Mouse (Mus musculus) forebrain, embryonic 11.5 days (tissue): ENCODE data around the gene Plin4. TPM values are rescaled to one million over a fixed set of nuclear protein-coding genes. Genes with fewer than 3 reads are reported as not detected.

Source experiments
- ATAC-seq: fragments of 200-750 bp; cut with Nextera tagmentation; replicated peaks from 2 replicates; pipeline ENCODE4 v1.8.0; 2017; ENCODE audit warnings: moderate TSS enrichment; ENCODE audit not compliant: low FRiP score
- DNase-seq: peaks from one replicate; pipeline ENCODE4 v3.0.0-alpha.2; 2017; ENCODE audit warnings: low spot score
- H3K27ac ChIP-seq: fragments of 300-500 bp; sonication (generic); 2 replicates; pipeline ENCODE4 v1.5.1; 2014; ENCODE audit warnings: low read depth, low read length
- H3K27me3 ChIP-seq: fragments of 300-500 bp; sonication (generic); 2 replicates; pipeline ENCODE4 v1.6.1; 2014; ENCODE audit warnings: mild to moderate bottlenecking, low read length, mixed read lengths; ENCODE audit not compliant: control insufficient read depth, insufficient read depth
- H3K36me3 ChIP-seq: fragments of 300-500 bp; sonication (generic); 2 replicates; pipeline ENCODE4 v1.6.1; 2014; ENCODE audit warnings: mild to moderate bottlenecking, low read length, moderate library complexity, mixed read lengths; ENCODE audit not compliant: control insufficient read depth, insufficient read depth
- H3K4me1 ChIP-seq: fragments of 300-500 bp; sonication (generic); replicated peaks from 2 replicates; pipeline ENCODE4 v1.6.1; 2014; ENCODE audit warnings: low read length, mixed read lengths; ENCODE audit not compliant: control insufficient read depth, insufficient read depth
- H3K4me2 ChIP-seq: fragments of 300-500 bp; sonication (generic); 2 replicates; pipeline ENCODE4 v1.6.1; 2014; ENCODE audit warnings: low read depth, mild to moderate bottlenecking, low read length, moderate library complexity, mixed read lengths; ENCODE audit not compliant: severe bottlenecking
- H3K4me3 ChIP-seq: fragments of 300-500 bp; sonication (generic); 2 replicates; pipeline ENCODE4 v1.5.1; 2014; ENCODE audit warnings: low read depth, low read length
- H3K9ac ChIP-seq: fragments of 300-500 bp; sonication (generic); 2 replicates; pipeline ENCODE4 v1.6.1; 2014; ENCODE audit warnings: low read length
- H3K9me3 ChIP-seq: fragments of 300-500 bp; sonication (generic); 2 replicates; pipeline ENCODE4 v1.6.1; 2016; ENCODE audit warnings: low read length, mixed read lengths; ENCODE audit not compliant: control insufficient read depth
- WGBS: fragments of 180-500 bp; shearing (Covaris S2); extraction: QIAGEN DNeasy Blood & Tissue Kit; methylation state at CpG from one replicate; pipeline ENCODE4 v1.1.7; 2014; 5-methylcytosine and 5-hydroxymethylcytosine counted together
- polyA plus RNA-seq: library from polyadenylated mRNA; unstranded; fragments of >200 nt; fragmentation: Nextera tagmentation; extraction: Ambion mirVana; gene quantifications from 2 replicates; pipeline ENCODE4 v1.2.1, GENCODE M21; 2014

Plin4 gene
- polyA plus RNA-seq, 1 experiment from 2014 or later: 0.07 TPM

GRCm38 (mm10) chr17:56132661-56133060 lies 23.1 kb upstream of the Plin4 start:
- no peaks in the 10 kb centered on the region; the same call in 1 of the 2 replicates for H3K27me3 ChIP-seq
- no peaks in the 10 kb centered on the region for H3K9me3 ChIP-seq
- no peak overlapping the region for H3K27ac ChIP-seq
- H3K4me3 ChIP-seq: no peak overlapping the region
- DNase-seq: peak; percentile 77
- 0 out of 2 replicates have a peak, but pooled peaks have one; percentile 7 for ATAC-seq
- no peak overlapping the region for H3K4me2 ChIP-seq
- no peaks in the 10 kb centered on the region; the same call in 1 of the 2 replicates for H3K36me3 ChIP-seq
- peaks cover 2% of the 10 kb centered on the region; the same call in 1 of the 2 replicates for H3K4me1 ChIP-seq
- H3K9ac ChIP-seq: no peak overlapping the region
- 4% methylated on average over 14 of the region's 14 CpGs for WGBS

DNA sequence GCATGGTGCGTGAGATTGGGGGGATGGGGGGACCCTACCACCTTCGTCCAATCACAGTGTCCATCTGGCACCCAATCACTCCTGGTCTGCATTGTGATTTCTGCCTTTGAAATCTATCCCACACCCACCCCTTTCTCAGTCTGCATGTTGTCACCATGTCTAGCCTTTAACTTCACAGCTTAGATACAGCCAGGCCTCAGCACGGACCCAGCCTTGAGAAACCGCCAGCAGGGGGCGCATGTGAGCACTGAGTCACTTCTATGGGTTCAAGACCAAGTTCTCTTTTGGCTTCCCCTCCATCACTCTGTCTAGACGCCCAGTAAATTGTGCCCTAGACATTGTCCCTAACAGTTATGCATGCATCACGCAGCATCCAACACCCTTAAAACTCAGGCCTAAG lies 22.2 kb upstream of the Plin4 start:
- no peak overlapping the region for H3K9ac ChIP-seq
- no peak overlapping the region for H3K4me3 ChIP-seq
- DNase-seq (peak; percentile 86), ATAC-seq (no peak)
- H3K27ac ChIP-seq: no peak overlapping the region
- 40% methylated on average over 7 of the region's 7 CpGs for WGBS
- no peaks in the 10 kb centered on the region; the same call in 1 of the 2 replicates for H3K27me3 ChIP-seq
- H3K4me2 ChIP-seq: no peak overlapping the region
- H3K4me1 ChIP-seq: peaks cover 2% of the 10 kb centered on the region; the same call in 1 of the 2 replicates
- no peaks in the 10 kb centered on the region for H3K9me3 ChIP-seq
- no peaks in the 10 kb centered on the region; the same call in 1 of the 2 replicates for H3K36me3 ChIP-seq

- 93% methylated on average over 10 of the region's 10 CpGs for WGBS
- H3K4me3 ChIP-seq: no peak overlapping the region
- H3K9ac ChIP-seq: no peak overlapping the region
- DNase-seq (no peak), ATAC-seq (no peak)
- no peaks in the 10 kb centered on the region; the same call in 1 of the 2 replicates for H3K36me3 ChIP-seq
- no peak overlapping the region for H3K4me2 ChIP-seq
- no peaks in the 10 kb centered on the region; the same call in 1 of the 2 replicates for H3K27me3 ChIP-seq
- no peaks in the 10 kb centered on the region for H3K9me3 ChIP-seq
- H3K4me1 ChIP-seq: peaks cover 2% of the 10 kb centered on the region; the same call in 1 of the 2 replicates
- no peak overlapping the region for H3K27ac ChIP-seq
These were observed 21.5 kb upstream of the Plin4 start for GRCm38 (mm10) chr17:56131136-56131535.

DNA sequence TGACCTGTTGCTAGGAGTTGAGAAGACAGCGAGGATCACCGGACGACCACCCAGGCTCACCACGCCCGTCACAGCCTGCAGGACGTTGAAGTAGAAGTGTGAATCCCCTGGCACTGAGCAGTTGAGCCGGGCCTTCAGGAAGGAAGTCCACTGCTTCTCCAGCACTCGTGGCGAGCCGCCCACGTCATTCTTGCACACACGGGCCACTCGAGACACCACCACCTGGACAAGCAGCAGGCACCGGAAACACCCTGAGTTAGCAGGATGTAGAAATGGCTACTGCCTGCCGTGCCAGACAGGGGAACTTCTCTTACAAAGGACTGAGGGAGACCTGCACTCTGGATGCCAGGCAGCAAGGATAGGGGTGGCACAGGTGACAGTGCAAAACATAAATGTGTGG lies 18.6 kb upstream of the Plin4 start:
- ATAC-seq (no peak), DNase-seq (no peak)
- Histone ChIP-seq H3K9ac (no peak overlapping the region), H3K9me3 (no peaks in the 10 kb centered on the region), H3K4me3 (no peak overlapping the region), H3K4me2 (no peak overlapping the region), H3K36me3 (no peaks in the 10 kb centered on the region; the same call in 1 of the 2 replicates), H3K4me1 (peaks cover 5% of the 10 kb centered on the region), H3K27ac (no peak overlapping the region), H3K27me3 (peaks cover 20% of the 10 kb centered on the region)
- WGBS: 89% methylated on average over 15 of the region's 15 CpGs

GRCm38 (mm10) chr17:56126175-56126574 lies 16.6 kb upstream of the Plin4 start:
- Histone ChIP-seq H3K4me3 (no peak overlapping the region), H3K27ac (no peak overlapping the region), H3K9me3 (peaks cover 10% of the 10 kb centered on the region), H3K36me3 (no peaks in the 10 kb centered on the region; the same call in 1 of the 2 replicates), H3K4me1 (peaks cover 5% of the 10 kb centered on the region), H3K4me2 (no peak overlapping the region), H3K27me3 (peaks cover 31% of the 10 kb centered on the region), H3K9ac (no peak overlapping the region)
- WGBS: 81% methylated on average over 11 of the region's 11 CpGs
- DNase-seq (no peak), ATAC-seq (no peak)

DNA sequence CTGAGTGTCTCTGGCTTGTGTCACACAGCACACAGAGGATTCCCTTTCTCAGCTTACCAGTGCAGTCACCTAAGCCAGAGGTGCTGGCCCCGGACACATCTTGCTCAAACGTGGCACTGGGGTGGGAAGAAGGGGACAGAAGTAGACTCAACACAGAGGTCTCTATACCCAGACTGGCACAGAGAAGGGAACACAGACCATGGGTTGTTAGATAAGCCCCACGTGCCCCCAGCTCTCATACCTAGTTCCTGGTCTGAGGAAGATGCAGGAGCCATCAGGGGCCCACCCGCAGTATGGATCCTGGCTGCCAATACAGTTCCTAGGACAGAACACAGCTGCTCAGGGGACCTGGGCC lies 15.7 kb upstream of the Plin4 start:
- Histone ChIP-seq H3K27ac (no peak overlapping the region), H3K4me1 (peaks cover 5% of the 10 kb centered on the region), H3K27me3 (peaks cover 40% of the 10 kb centered on the region), H3K4me3 (no peak overlapping the region), H3K9ac (no peak overlapping the region), H3K9me3 (peaks cover 10% of the 10 kb centered on the region), H3K36me3 (no peaks in the 10 kb centered on the region; the same call in 1 of the 2 replicates), H3K4me2 (no peak overlapping the region)
- ATAC-seq (0 out of 2 replicates have a peak, but pooled peaks have one; percentile 37), DNase-seq (no peak)
- WGBS: 86% methylated on average over 4 of the region's 4 CpGs

DNA sequence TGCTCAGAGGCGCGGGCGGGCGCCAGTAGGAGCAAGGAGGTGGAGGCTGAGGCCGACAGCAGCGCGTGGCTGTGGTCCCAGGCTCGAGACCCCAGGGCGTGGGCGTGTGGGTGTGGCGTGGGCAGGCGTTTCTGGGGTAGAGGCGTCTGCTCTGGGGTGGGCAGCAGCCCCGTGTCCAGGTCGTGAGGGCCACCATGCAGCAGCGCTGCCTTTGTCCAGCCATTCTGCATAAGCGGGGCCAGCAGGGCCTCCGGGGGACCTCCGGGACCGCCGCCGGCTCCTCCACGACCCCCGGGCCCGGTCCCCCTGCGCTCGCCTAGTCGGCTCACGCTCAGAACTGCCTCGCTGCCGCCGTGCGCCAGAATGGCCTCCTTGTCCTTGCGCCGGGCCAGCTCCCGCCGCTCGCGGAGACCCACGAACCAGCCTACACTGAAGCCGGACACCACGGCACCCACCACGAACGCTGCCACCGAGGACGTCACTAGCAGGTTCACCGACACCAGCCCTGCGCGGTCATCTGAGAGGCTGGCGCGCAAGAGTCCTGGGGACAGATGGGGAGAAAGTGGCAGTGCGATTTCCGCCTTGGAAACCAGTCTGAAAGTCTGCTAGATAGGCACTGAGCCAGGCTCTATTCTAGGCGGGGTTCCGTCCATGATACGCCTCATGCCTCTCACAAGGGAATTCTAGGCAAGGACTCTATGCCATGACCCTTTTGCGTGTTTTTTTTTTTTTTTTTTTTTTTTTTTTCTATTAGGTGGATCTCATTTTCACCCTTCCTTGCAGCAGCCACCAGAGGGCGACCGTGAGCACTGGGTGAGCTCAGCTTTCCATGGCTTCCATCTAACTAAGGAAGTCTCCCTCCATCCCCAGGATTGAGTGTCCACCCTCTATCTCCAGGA lies 15.0 kb upstream of the Plin4 start:
- DNase-seq (peak; percentile 84), ATAC-seq (peak; percentile 34; the same call in 1 of the 2 replicates)
- H3K9ac ChIP-seq: peak overlapping the region; percentile 43
- 10% methylated on average over 58 of the region's 59 CpGs for WGBS
- H3K4me2 ChIP-seq: peak overlapping the region; percentile 62
- H3K27ac ChIP-seq: no peak overlapping the region
- peak overlapping the region; percentile 29 for H3K4me3 ChIP-seq
- peaks cover 10% of the 10 kb centered on the region for H3K9me3 ChIP-seq
- H3K27me3 ChIP-seq: peaks cover 46% of the 10 kb centered on the region
- H3K4me1 ChIP-seq: peaks cover 5% of the 10 kb centered on the region
- H3K36me3 ChIP-seq: no peaks in the 10 kb centered on the region; the same call in 1 of the 2 replicates

DNA sequence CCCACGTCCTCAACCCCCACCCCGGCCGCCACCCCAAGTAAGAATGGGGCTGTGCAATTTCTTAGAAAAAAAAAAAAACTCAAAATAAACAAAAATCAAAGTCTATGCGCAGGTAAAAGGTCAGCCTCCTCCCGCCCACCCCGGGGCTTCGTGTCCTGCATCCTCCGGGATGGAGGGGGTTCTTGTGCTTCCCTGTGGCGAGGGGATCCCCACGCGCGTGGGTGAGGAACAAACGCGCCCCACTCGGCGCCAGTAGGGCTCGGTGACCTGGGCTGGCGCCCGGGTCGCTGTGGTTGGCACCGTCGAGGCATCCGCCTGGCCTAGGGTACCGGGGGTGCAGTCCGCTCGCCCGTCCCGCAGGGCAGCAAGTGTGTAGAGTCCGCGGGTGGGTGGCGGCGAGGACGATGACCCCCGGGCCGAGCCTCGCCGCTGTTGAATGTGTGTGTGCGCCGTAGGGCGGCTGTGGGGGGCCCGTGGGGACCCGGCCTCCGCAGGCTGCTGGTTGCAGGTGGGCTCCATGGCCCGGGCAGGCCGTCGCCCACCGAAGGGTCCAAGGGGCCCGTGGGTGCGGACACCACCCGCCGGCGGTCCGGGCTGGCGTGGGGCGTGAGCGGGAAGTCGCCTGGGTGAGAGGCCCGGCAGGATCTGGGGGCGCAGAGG lies 14.2 kb upstream of the Plin4 start:
- H3K4me1 ChIP-seq: peaks cover 5% of the 10 kb centered on the region
- peak overlapping the region; percentile 43; the same call in 1 of the 2 replicates for H3K9ac ChIP-seq
- H3K27ac ChIP-seq: no peak overlapping the region
- H3K27me3 ChIP-seq: peaks cover 54% of the 10 kb centered on the region
- DNase-seq (no peak), ATAC-seq (0 out of 2 replicates have a peak, but pooled peaks have one; percentile 10)
- WGBS: 45% methylated on average over 59 of the region's 59 CpGs
- peaks cover 10% of the 10 kb centered on the region for H3K9me3 ChIP-seq
- peak overlapping the region; percentile 29 for H3K4me3 ChIP-seq
- peak overlapping the region; percentile 62 for H3K4me2 ChIP-seq
- no peaks in the 10 kb centered on the region; the same call in 1 of the 2 replicates for H3K36me3 ChIP-seq
